Comparison of ENCODE assay signal across 7 mouse cellular contexts in the genomic region with DNA sequence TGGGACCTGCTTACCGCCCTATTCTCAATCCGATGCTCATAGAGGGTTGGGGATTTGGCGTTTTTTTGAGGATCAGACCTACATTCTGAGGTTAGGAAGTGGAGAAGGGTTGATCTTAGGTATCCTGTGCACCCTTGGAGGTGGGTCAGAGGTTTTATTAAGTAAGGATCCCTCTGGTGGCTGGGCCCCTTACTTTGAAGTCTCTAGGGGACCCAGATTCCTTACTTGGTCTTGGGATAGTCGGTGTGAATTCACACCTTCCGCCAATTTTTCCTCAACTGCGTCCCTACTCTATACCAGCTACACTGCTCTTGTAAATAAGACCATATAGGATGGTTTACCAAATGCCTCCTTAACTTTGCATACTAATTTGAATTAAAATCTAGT. TPM values are rescaled to one million over a fixed set of nuclear protein-coding genes. Genes with fewer than 3 reads are reported as not detected.
DNase-seq lines count a peak whose midpoint lies in the region; ATAC-seq and TF ChIP-seq lines count a peak whose summit lies in the region.

No protein-coding gene starts in this region.

- H3K4me3 ChIP-seq in lung, embryonic 15.5 days, result peak overlapping the region; percentile 60
- peak overlapping the region; percentile 56 for H3K4me3 ChIP-seq in embryonic fibroblast, embryonic 13.5 days (ENCODE audit: insufficient read depth, low read length)
- H3K4me3 ChIP-seq in limb, embryonic 11.5 days (ENCODE audit: low read depth, low read length), result peak overlapping the region; percentile 53
- peak overlapping the region; percentile 83 for H3K4me3 ChIP-seq in olfactory bulb, adult 2 months (ENCODE audit: insufficient read depth, low read depth, low read length)

- DNase-seq in lung, postnatal 14 days, result no peak
- no peak for DNase-seq in limb, embryonic 11.5 days (ENCODE audit: low spot score)
- no peak for DNase-seq in right cerebral cortex, adult 2 months (ENCODE audit: low spot score in 2 of 2)
- DNase-seq in spleen, postnatal 14 days (ENCODE audit: low spot score in 2 of 2), result no peak

- no peak for ATAC-seq in lung, embryonic 15.5 days (ENCODE audit: borderline replicate concordance, extremely low read depth, low FRiP score, low TSS enrichment)
- ATAC-seq in limb, embryonic 11.5 days (ENCODE audit: insufficient number of reproducible peaks, low FRiP score, low TSS enrichment, low read depth), result peak; percentile 4; the same call in 1 of the 2 replicates

- TF ChIP-seq CTCF in embryonic fibroblast, embryonic 13.5 days (IDR thresholded peaks at IDR 0.05; ENCODE audit: borderline replicate concordance, insufficient read depth, low read length), result no peak
- TF ChIP-seq CTCF in olfactory bulb, adult 2 months (IDR thresholded peaks at IDR 0.05; ENCODE audit: insufficient read depth, low read depth, low read length), result no peak

- peaks cover 15% of the 10 kb centered on the region for H3K4me1 ChIP-seq in lung, embryonic 15.5 days
- no peaks in the 10 kb centered on the region for H3K4me1 ChIP-seq in embryonic fibroblast, embryonic 13.5 days (ENCODE audit: control insufficient read depth, insufficient read depth, low read length)
- no peaks in the 10 kb centered on the region; the same call in 1 of the 2 replicates for H3K4me1 ChIP-seq in limb, embryonic 11.5 days (ENCODE audit: control insufficient read depth, insufficient read depth, low read length)
- H3K4me1 ChIP-seq in olfactory bulb, adult 2 months (ENCODE audit: control insufficient read depth, insufficient read depth, low read length), result peaks cover 3% of the 10 kb centered on the region; the same call in 1 of the 2 replicates

- no peaks in the 10 kb centered on the region for H3K36me3 ChIP-seq in lung, embryonic 15.5 days
- no peaks in the 10 kb centered on the region for H3K36me3 ChIP-seq in limb, embryonic 11.5 days (ENCODE audit: control insufficient read depth, insufficient read depth, low read length)

- H3K27ac ChIP-seq in lung, embryonic 15.5 days, result no peak overlapping the region
- no peak overlapping the region for H3K27ac ChIP-seq in embryonic fibroblast, embryonic 13.5 days (ENCODE audit: insufficient read depth, low read length)
- H3K27ac ChIP-seq in limb, embryonic 11.5 days (replicated peaks; ENCODE audit: low read depth, low read length), result no peak overlapping the region
- H3K27ac ChIP-seq in olfactory bulb, adult 2 months (ENCODE audit: insufficient read depth, low read depth, low read length), result no peak overlapping the region

- 10% methylated on average over 6 of the region's 6 CpGs for WGBS in lung, embryonic 15.5 days
- 2% methylated on average over 6 of the region's 6 CpGs for WGBS in limb, embryonic 11.5 days
- WGBS in olfactory bulb, adult 2 months, result 21% methylated on average over 6 of the region's 6 CpGs

- peak overlapping the region; percentile 38 for H3K9ac ChIP-seq in lung, embryonic 15.5 days
- H3K9ac ChIP-seq in limb, embryonic 11.5 days (ENCODE audit: low read length), result peak overlapping the region; percentile 59

- peak overlapping the region; percentile 93 for H3K4me2 ChIP-seq in lung, embryonic 15.5 days
- H3K4me2 ChIP-seq in limb, embryonic 11.5 days (ENCODE audit: low read depth, severe bottlenecking), result peak overlapping the region; percentile 94

- no peak for TF ChIP-seq POLR2A in embryonic fibroblast, embryonic 13.5 days (IDR thresholded peaks at IDR 0.05; ENCODE audit: low read depth, low read length)
- TF ChIP-seq POLR2A in olfactory bulb, adult 2 months (IDR thresholded peaks at IDR 0.05; ENCODE audit: insufficient read depth, low read depth, low read length), result no peak

- H3K9me3 ChIP-seq in lung, embryonic 15.5 days, result no peaks in the 10 kb centered on the region
- no peaks in the 10 kb centered on the region for H3K9me3 ChIP-seq in limb, embryonic 11.5 days (ENCODE audit: control insufficient read depth, low read length)

- H3K27me3 ChIP-seq in lung, embryonic 15.5 days, result peaks cover 38% of the 10 kb centered on the region
- no peaks in the 10 kb centered on the region for H3K27me3 ChIP-seq in limb, embryonic 11.5 days (ENCODE audit: control insufficient read depth, insufficient read depth, low read length)

RNA-seq across cellular contexts. Expression of a gene that starts 0.5 kb away (rescaled TPM):
- 4.0 and 5.4 TPM in 2 replicates for polyA plus RNA-seq in lung, embryonic 15.5 days (2015; fragmentation: Nextera tagmentation; extraction: Ambion mirVana)
- 2.0 and 8.5 TPM in 2 replicates for polyA plus RNA-seq in embryonic fibroblast, embryonic 13.5 days (2011; ENCODE audit: insufficient read length, low read depth, missing spikeins)
- polyA plus RNA-seq in limb, embryonic 11.5 days (2014; fragmentation: Nextera tagmentation; extraction: Ambion mirVana), result 5.4 and 6.3 TPM in 2 replicates
- polyA plus RNA-seq in olfactory bulb, adult 2 months (2012; ENCODE audit: insufficient read depth, insufficient read length, low replicate concordance, missing spikeins), result not detected in 2 replicates
